9 mouse cellular contexts compared by ENCODE assay signal in the genomic region with DNA sequence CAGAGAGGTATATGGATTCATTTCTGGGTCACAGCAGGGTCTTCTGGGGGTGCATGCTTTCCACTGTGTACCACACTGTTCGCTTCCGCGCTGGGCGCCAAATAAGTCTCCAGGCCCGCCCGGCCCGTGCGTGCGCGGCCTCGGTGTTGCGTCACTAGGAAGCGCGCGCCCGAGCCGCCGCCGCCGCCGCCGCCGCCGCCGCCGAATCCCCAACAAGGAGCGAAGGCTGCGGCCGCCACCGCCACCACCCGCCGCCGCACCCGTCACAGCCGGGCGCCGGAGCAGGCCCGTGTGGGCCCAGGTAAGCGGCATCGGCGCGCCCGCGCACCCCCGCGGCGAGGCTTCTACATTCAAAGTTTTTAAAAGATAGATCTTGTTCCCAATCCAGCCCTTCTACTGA. TPM values are rescaled to one million over a fixed set of nuclear protein-coding genes. Genes with fewer than 3 reads are reported as not detected.
A peak's percentile ranks its signal among the peaks of the same experiment; 100 is the strongest.
DNase-seq lines count a peak whose midpoint lies in the region; ATAC-seq and TF ChIP-seq lines count a peak whose summit lies in the region.
"Not testable (repeated sequence)": the region's sequence is repeated elsewhere in the genome, so short reads cannot be mapped to it uniquely, and the experiment has no call there.
"Had no signal": no experiment of that assay in that cellular context is flagged by ENCODE, and none has a peak within 500 bp of the region (broad histone marks: within the 10 kb centered on the region; RNA-seq: fewer than 3 reads in every experiment).

No protein-coding gene starts in this region.

- H3K4me1 ChIP-seq in embryonic facial prominence, embryonic 13.5 days; heart, adult 2 months (ENCODE audit: control insufficient read depth, insufficient read depth, low read length); intestine, embryonic 14.5 days (replicated peaks; ENCODE audit: control insufficient read depth, insufficient read depth, low read length): not testable (repeated sequence)

- H3K9me3 ChIP-seq in embryonic facial prominence, embryonic 13.5 days; intestine, embryonic 14.5 days (ENCODE audit: control insufficient read depth, low read length): not testable (repeated sequence)

- H3K9ac ChIP-seq in embryonic facial prominence, embryonic 13.5 days: 0 out of 2 replicates have a peak overlapping the region, but pooled peaks have one; percentile 52
- peak overlapping the region; percentile 50; the same call in 1 of the 2 replicates for H3K9ac ChIP-seq in heart, adult 2 months (ENCODE audit: low read depth, low read length)
- not testable (repeated sequence) for H3K9ac ChIP-seq in intestine, embryonic 14.5 days (ENCODE audit: low read length)

- TF ChIP-seq POLR2A in heart, adult 2 months (IDR thresholded peaks at IDR 0.05; ENCODE audit: insufficient read depth, low read depth, low read length): not testable (repeated sequence)

- peak overlapping the region; percentile 48 for H3K4me2 ChIP-seq in embryonic facial prominence, embryonic 13.5 days
- not testable (repeated sequence) for H3K4me2 ChIP-seq in intestine, embryonic 14.5 days (ENCODE audit: low read length)

- not testable (repeated sequence) for H3K27ac ChIP-seq in embryonic facial prominence, embryonic 13.5 days; heart, adult 2 months; intestine, embryonic 14.5 days (ENCODE audit: low read depth)

- DNase-seq in adrenal gland, adult 8-10 months: peak; percentile 15
- DNase-seq in heart, adult 2 months: peak; percentile 69 to 73
- not testable (repeated sequence) for DNase-seq in intestine, embryonic 14.5 days (ENCODE audit: low spot score)
- DNase-seq in left cerebral cortex, postnatal 25 days (ENCODE audit: low spot score in 2 of 2): peak; percentile 35 to 40
- peak; percentile 30 for DNase-seq in lung, postnatal 14 days
- DNase-seq in right cerebral cortex, adult 18-20 months: peak; percentile 11
- DNase-seq in thymus, postnatal 36 days: peak; percentile 32 to 58

- intact Hi-C loops in heart, adult 2 months (cut with DNase I); left cerebral cortex, postnatal 25 days (cut with DNase I): not testable (repeated sequence)

- peak; percentile 95 for ATAC-seq in embryonic facial prominence, embryonic 13.5 days (ENCODE audit: insufficient number of reproducible peaks, insufficient read depth, low FRiP score, low TSS enrichment, low read depth)
- ATAC-seq in intestine, embryonic 14.5 days (replicated peaks; ENCODE audit: low FRiP score, low TSS enrichment, low read depth): peak; percentile 99

- 56% methylated on average over 41 of the region's 47 CpGs for WGBS in embryonic facial prominence, embryonic 13.5 days
- WGBS in heart, adult 2 months: 62% methylated on average over 47 of the region's 47 CpGs
- 53% methylated on average over 39 of the region's 47 CpGs for WGBS in intestine, embryonic 14.5 days

- H3K36me3 ChIP-seq in embryonic facial prominence, embryonic 13.5 days; heart, adult 2 months (ENCODE audit: control insufficient read depth, insufficient read depth, low read length); intestine, embryonic 14.5 days (ENCODE audit: control insufficient read depth, insufficient read depth, low read length): not testable (repeated sequence)

- H3K79me2 ChIP-seq in heart, adult 2 months (replicated peaks; ENCODE audit: control insufficient read depth, insufficient read depth, low read length): not testable (repeated sequence)

- not testable (repeated sequence) for TF ChIP-seq EP300 in heart, adult 2 months (IDR thresholded peaks at IDR 0.05; ENCODE audit: insufficient read depth, low read depth, low read length)

- H3K4me3 ChIP-seq in embryonic facial prominence, embryonic 13.5 days: peak overlapping the region; percentile 31
- H3K4me3 ChIP-seq in heart, adult 2 months: peak overlapping the region; percentile 36
- H3K4me3 ChIP-seq in intestine, embryonic 14.5 days (ENCODE audit: low read depth, low read length): not testable (repeated sequence)

- TF ChIP-seq CTCF in heart, adult 2 months (IDR thresholded peaks at IDR 0.05): not testable (repeated sequence)

- not testable (repeated sequence) for H3K27me3 ChIP-seq in embryonic facial prominence, embryonic 13.5 days; heart, adult 2 months (ENCODE audit: control insufficient read depth, insufficient read depth, low read length); intestine, embryonic 14.5 days (replicated peaks; ENCODE audit: control insufficient read depth, insufficient read depth, low read length)

RNA-seq across cellular contexts. Expression of gene Gm21119, which starts 57.1 kb away (rescaled TPM):
- 1 to 10 TPM in 3 of 4 experiments, under 1 TPM in 1; 0.32 to 2.3 (median 1.3) TPM for total RNA-seq in adrenal gland, adult 8-10 months (2022)
- polyA plus RNA-seq in embryonic facial prominence, embryonic 13.5 days (2015; fragmentation: Nextera tagmentation; extraction: Ambion mirVana): 0.23 TPM in 1 of 2 replicates, not detected in the other
- under 1 TPM; 0.39 to 0.50 TPM for total RNA-seq in heart, adult 2 months (2021)
- 0.53 TPM in 1 of 2 replicates, not detected in the other for polyA plus RNA-seq in heart, adult 2 months (2012; rRNA removed)
- 1.2 and 1.9 TPM in 2 replicates for polyA plus RNA-seq in intestine, embryonic 14.5 days (2014; fragmentation: Nextera tagmentation; extraction: Ambion mirVana)
- 1 to 10 TPM in 1 of 2 experiments, not detected in 1; 2.3 TPM for total RNA-seq in left cerebral cortex, postnatal 25 days (2021)
- total RNA-seq: MEL had no signal
